29 mouse cellular contexts compared by ENCODE assay signal in genomic region chr1:59563581-59563980, GRCm38 (mm10). TPM values are rescaled to one million over a fixed set of nuclear protein-coding genes. Genes with fewer than 3 reads are reported as not detected.
"Had no signal": no experiment of that assay in that cellular context is flagged by ENCODE, and none has a peak within 500 bp of the region (broad histone marks: within the 10 kb centered on the region; RNA-seq: fewer than 3 reads in every experiment).

No protein-coding gene starts in this region.

- H3K27me3 ChIP-seq: hindbrain, embryonic 12.5 days; intestine, embryonic 15.5 days; limb, embryonic 12.5 days; liver, embryonic 13.5 days; liver, embryonic 15.5 days had no signal

- H3K4me2 ChIP-seq: heart, embryonic 12.5 days; hindbrain, embryonic 12.5 days; hindbrain, embryonic 14.5 days; intestine, embryonic 15.5 days; limb, embryonic 12.5 days; liver, embryonic 13.5 days; liver, embryonic 15.5 days had no signal

- H3K36me3 ChIP-seq: heart, embryonic 10.5 days; heart, embryonic 12.5 days; hindbrain, embryonic 12.5 days; intestine, embryonic 15.5 days; limb, embryonic 10.5 days; limb, embryonic 12.5 days; liver, embryonic 13.5 days; liver, embryonic 15.5 days had no signal

- H3K9ac ChIP-seq: heart, embryonic 12.5 days; hindbrain, embryonic 12.5 days; hindbrain, embryonic 14.5 days; intestine, embryonic 15.5 days; limb, embryonic 12.5 days; liver, embryonic 13.5 days; liver, embryonic 15.5 days had no signal

- DNase-seq: gastrocnemius, adult 2 months; gastrocnemius, postnatal 10 days; gastrocnemius, postnatal 25 days; heart, adult 18-20 months; heart, postnatal 10 days; heart, postnatal 4 days; kidney, adult 18-20 months; kidney, adult 8-10 months; kidney, postnatal 10 days; kidney, postnatal 25 days; kidney, postnatal 4 days; layer of hippocampus, adult 9-11 months; layer of hippocampus, postnatal 36 days; liver, embryonic 13.5 days had no signal

- H3K27ac ChIP-seq: gastrocnemius, adult 2 months; heart, embryonic 10.5 days; hindbrain, embryonic 10.5 days; hindbrain, embryonic 12.5 days; hindbrain, embryonic 14.5 days; intestine, embryonic 15.5 days; layer of hippocampus, adult 2 months; limb, embryonic 10.5 days; limb, embryonic 12.5 days; liver, embryonic 13.5 days; liver, embryonic 15.5 days had no signal

- H3K9me3 ChIP-seq: heart, embryonic 10.5 days; intestine, embryonic 15.5 days; liver, embryonic 13.5 days; liver, embryonic 15.5 days had no signal

- H3K4me1 ChIP-seq: heart, embryonic 10.5 days; heart, embryonic 12.5 days; hindbrain, embryonic 12.5 days; intestine, embryonic 15.5 days; liver, embryonic 13.5 days; liver, embryonic 15.5 days had no signal

- ATAC-seq: hindbrain, embryonic 16.5 days; inflammation-experienced regulatory T-cells, adult 6 months; intestine, embryonic 15.5 days; intestine, postnatal 0 days had no signal

- H3K4me3 ChIP-seq: gastrocnemius, adult 2 months; heart, embryonic 10.5 days; heart, embryonic 12.5 days; hindbrain, embryonic 10.5 days; hindbrain, embryonic 12.5 days; intestine, embryonic 15.5 days; layer of hippocampus, adult 2 months; limb, embryonic 10.5 days; limb, embryonic 12.5 days; liver, embryonic 13.5 days; liver, embryonic 15.5 days had no signal

RNA-seq across cellular contexts. Expression of gene Gm973, which starts 47.5 kb away (rescaled TPM):
- total RNA-seq: heart, postnatal 4 days; liver, adult 2 months had no signal
- polyA plus RNA-seq: heart, embryonic 14.5 days; liver, adult 2 months; liver, embryonic 15.5 days had no signal
